Mouse (Mus musculus): ENCODE data around the gene Cox6a2.

DNA sequence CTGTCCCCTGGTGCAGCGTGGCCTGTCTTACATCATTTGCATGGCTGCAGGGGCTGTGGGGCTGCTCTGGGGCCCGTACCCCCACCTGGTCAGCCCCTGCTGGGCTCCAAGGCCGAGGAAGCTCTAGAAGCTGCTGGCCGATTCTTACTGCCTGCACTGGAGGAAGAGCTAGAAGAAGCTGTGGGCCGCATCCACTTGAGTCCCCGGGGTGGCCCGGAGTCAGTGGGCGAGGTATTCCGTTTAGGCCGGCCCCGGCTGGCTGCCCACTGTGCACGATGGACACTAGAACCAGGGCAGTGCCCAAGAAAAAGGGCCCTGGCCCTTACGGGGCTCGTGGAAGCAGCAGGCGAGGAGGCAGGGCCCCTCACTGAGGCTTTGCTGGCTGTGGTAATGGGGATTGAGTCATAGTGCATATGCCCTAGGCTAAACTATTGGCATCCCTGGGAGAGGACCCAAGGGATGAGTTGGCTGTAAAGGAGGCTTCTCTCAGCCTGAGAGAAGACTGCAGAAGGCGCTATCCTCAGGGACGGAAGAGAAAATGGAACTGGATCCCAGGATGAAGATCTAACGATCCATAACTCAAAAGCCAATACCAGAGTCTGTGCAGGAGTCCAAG, 38.3 kb upstream of the Cox6a2 start:
- TF ChIP-seq CTCF (IDR thresholded peaks at IDR 0.05; ENCODE audit: insufficient read depth, low read length): no peak
- TF ChIP-seq POLR2A (IDR thresholded peaks at IDR 0.05; ENCODE audit: borderline replicate concordance, extremely low read depth, low read depth, low read length): no peak
